Mouse (Mus musculus) forebrain, embryonic 14.5 days (tissue): Measurements from ENCODE around the gene 2010003K11Rik. TPM values are rescaled to one million over a fixed set of nuclear protein-coding genes. Genes with fewer than 3 reads are reported as not detected.

ENCODE experiments used
- polyA plus RNA-seq: library from polyadenylated mRNA; unstranded; fragments of >200 nt; fragmentation: Nextera tagmentation; extraction: Ambion mirVana; gene quantifications from 2 replicates; pipeline ENCODE4 v1.2.1, GENCODE M21; 2014

Gene 2010003K11Rik
- polyA plus RNA-seq, 1 experiment from 2014 or later = not detected

Other genes starting within 250 kb of the 2010003K11Rik start
- 4.0 and 4.3 TPM in 2 replicates for gene Ssh3, start 229.4 kb downstream of the 2010003K11Rik start, polyA plus RNA-seq
- gene Ankrd13d, start 215.4 kb downstream of the 2010003K11Rik start, polyA plus RNA-seq = 16.3 and 23.9 TPM in 2 replicates
- gene Grk2, start 192.4 kb downstream of the 2010003K11Rik start, polyA plus RNA-seq = 17.1 and 21.0 TPM in 2 replicates
- 29.2 and 36.3 TPM in 2 replicates for gene Kdm2a, start 100.3 kb downstream of the 2010003K11Rik start, polyA plus RNA-seq
- 6.3 and 8.3 TPM in 2 replicates for gene Rhod, start 59.2 kb downstream of the 2010003K11Rik start, polyA plus RNA-seq
- gene Syt12, start 21.1 kb downstream of the 2010003K11Rik start, polyA plus RNA-seq = 1.9 TPM in 2 replicates
- 14.8 and 19.2 TPM in 2 replicates for gene Pcx, start 11.9 kb upstream of the 2010003K11Rik start, polyA plus RNA-seq
- 12.2 and 12.6 TPM in 2 replicates for gene Lrfn4, start 117.1 kb upstream of the 2010003K11Rik start, polyA plus RNA-seq
- 57.1 and 57.5 TPM in 2 replicates for gene Rce1, start 127.1 kb upstream of the 2010003K11Rik start, polyA plus RNA-seq
- 4.1 and 5.0 TPM in 2 replicates for gene Gm960, start 200.1 kb upstream of the 2010003K11Rik start, polyA plus RNA-seq
- gene Sptbn2, start 212.6 kb upstream of the 2010003K11Rik start, polyA plus RNA-seq = 25.0 and 31.9 TPM in 2 replicates